Mouse (Mus musculus) kidney, postnatal 0 days (tissue): ENCODE data around the gene Iqgap2. TPM values are rescaled to one million over a fixed set of nuclear protein-coding genes. Genes with fewer than 3 reads are reported as not detected.

Experiments used
- ATAC-seq: fragments of 200-750 bp; cut with Nextera tagmentation; replicated peaks from 2 replicates; pipeline ENCODE4 v1.8.0; 2017; ENCODE audit warnings: low read depth, moderate number of reproducible peaks, moderate TSS enrichment, moderate library complexity; ENCODE audit not compliant: low FRiP score
- DNase-seq: peaks from one replicate; pipeline ENCODE4 v3.0.0-alpha.2; 2016; ENCODE audit warnings: low spot score
- H3K27ac ChIP-seq: fragments of 300-500 bp; sonication (generic); 2 replicates; pipeline ENCODE4 v1.5.1; 2014; ENCODE audit warnings: mild to moderate bottlenecking
- H3K27me3 ChIP-seq: fragments of 300-500 bp; sonication (generic); 2 replicates; pipeline ENCODE4 v1.6.1; 2014; ENCODE audit warnings: low read length, mixed read lengths; ENCODE audit not compliant: insufficient read depth
- H3K36me3 ChIP-seq: fragments of 300-500 bp; sonication (generic); 2 replicates; pipeline ENCODE4 v1.6.1; 2014; ENCODE audit warnings: low read length, mixed read lengths; ENCODE audit not compliant: insufficient read depth
- H3K4me1 ChIP-seq: fragments of 300-500 bp; sonication (generic); replicated peaks from 2 replicates; pipeline ENCODE4 v1.6.1; 2014; ENCODE audit warnings: antibody characterized with exemption, low read length, mixed read lengths; ENCODE audit not compliant: insufficient read depth
- H3K4me2 ChIP-seq: fragments of 300-500 bp; sonication (generic); 2 replicates; pipeline ENCODE4 v1.6.1; 2014; ENCODE audit warnings: mild to moderate bottlenecking, low read length, moderate library complexity, mixed read lengths
- H3K4me3 ChIP-seq: fragments of 300-500 bp; sonication (generic); replicated peaks from 2 replicates; pipeline ENCODE4 v1.5.1; 2014; ENCODE audit warnings: low read depth, low read length
- H3K9ac ChIP-seq: fragments of 300-500 bp; sonication (generic); 2 replicates; pipeline ENCODE4 v1.6.1; 2014; ENCODE audit warnings: low read depth, low read length
- H3K9me3 ChIP-seq: fragments of 300-500 bp; sonication (generic); replicated peaks from 2 replicates; pipeline ENCODE4 v1.6.1; 2016; ENCODE audit warnings: low read length, inconsistent platforms, mixed read lengths
- CTCF ChIP-seq: IDR thresholded peaks from 2 replicates; pipeline ENCODE4 v1.5.1; 2016; ENCODE audit warnings: antibody characterized with exemption, low read depth, mild to moderate bottlenecking, moderate library complexity
- WGBS: fragments of 180-500 bp; shearing (Covaris S2); extraction: QIAGEN DNeasy Blood & Tissue Kit; methylation state at CpG from one replicate; pipeline ENCODE4 v1.1.7; 2014; 5-methylcytosine and 5-hydroxymethylcytosine counted together
- polyA plus RNA-seq: library from polyadenylated mRNA; unstranded; fragments of >200 nt; fragmentation: Nextera tagmentation; extraction: Ambion mirVana; gene quantifications from 2 replicates; pipeline ENCODE4 v1.2.1, GENCODE M21; 2015

Iqgap2 gene
- polyA plus RNA-seq, 1 experiment from 2014 or later = 9.8 TPM

DNA sequence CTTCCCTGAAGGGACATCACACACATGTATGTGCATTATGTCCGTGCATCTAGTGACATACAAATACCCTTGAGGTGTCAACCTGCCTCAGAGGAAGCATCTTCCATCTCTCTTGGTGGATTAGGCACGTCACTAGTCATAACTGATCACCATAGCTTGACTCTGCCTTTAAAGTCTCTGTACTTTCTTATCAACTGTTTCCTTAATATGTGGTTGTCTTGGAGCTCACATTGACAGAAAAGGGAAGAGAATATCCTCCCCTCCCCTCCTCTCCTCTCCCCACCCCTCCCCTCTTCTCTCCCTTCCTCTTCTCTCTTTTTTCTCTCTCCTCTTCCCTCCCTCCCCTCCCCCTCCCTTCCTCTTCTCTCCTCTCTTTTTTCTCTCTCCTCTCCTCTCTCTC is 94.2 kb downstream of the Iqgap2 start:
- Histone ChIP-seq H3K4me3 (no peak overlapping the region), H3K36me3 (no peaks in the 10 kb centered on the region), H3K4me2 (no peak overlapping the region), H3K9me3 (no peaks in the 10 kb centered on the region), H3K27me3 (no peaks in the 10 kb centered on the region), H3K27ac (no peak overlapping the region), H3K9ac (no peak overlapping the region), H3K4me1 (no peaks in the 10 kb centered on the region)
- TF ChIP-seq CTCF = no peak
- ATAC-seq (no peak), DNase-seq (no peak)
- WGBS = 95% methylated on average over 2 of the region's 2 CpGs

DNA sequence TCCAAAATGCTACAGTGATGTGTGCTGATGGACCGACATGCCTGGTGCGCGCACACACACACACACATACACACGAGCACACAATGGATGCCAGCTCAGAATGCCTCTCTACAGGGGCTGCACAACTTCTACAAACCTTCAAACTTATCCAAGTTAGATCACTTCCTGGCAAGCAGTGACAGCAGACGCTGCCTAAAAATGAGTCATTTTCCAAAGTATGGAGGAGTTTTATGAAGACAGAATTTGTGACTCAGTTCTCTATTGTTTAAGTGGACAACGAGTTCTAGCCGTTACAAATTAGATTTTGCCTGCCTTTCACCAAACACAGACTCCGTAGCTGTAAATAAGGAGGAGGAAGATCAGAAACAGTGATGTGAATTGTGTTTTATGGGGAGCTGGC is 97.4 kb downstream of the Iqgap2 start:
- 60% methylated on average over 8 of the region's 8 CpGs for WGBS
- Histone ChIP-seq H3K4me1 (no peaks in the 10 kb centered on the region), H3K9me3 (no peaks in the 10 kb centered on the region), H3K4me2 (no peak overlapping the region), H3K4me3 (no peak overlapping the region), H3K9ac (no peak overlapping the region), H3K27ac (no peak overlapping the region), H3K36me3 (no peaks in the 10 kb centered on the region), H3K27me3 (no peaks in the 10 kb centered on the region)
- no peak for ATAC-seq
- DNase-seq = no peak
- no peak for TF ChIP-seq CTCF

DNA sequence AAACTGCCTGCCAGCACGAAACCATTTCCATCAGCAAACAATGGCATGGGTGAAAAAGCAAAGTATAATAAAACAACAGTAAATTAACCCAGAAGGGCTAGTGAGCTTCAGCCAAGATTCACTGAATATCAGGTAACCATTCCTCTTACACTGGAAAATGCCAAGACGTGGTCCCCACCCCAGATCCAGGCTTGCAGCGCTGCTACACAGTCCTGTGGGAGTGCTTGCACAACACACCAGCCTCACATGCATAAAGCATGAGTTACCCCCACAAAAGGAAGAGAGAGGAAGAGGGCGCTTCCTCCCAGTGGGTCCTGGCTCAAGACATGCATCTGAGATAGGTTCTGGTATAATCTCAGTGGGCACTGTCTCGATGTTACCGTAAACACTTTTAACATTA is 100.8 kb downstream of the Iqgap2 start:
- 55% methylated on average over 6 of the region's 6 CpGs for WGBS
- TF ChIP-seq CTCF = no peak
- Histone ChIP-seq H3K9ac (no peak overlapping the region), H3K27me3 (no peaks in the 10 kb centered on the region), H3K9me3 (no peaks in the 10 kb centered on the region), H3K27ac (no peak overlapping the region), H3K4me3 (no peak overlapping the region), H3K4me2 (no peak overlapping the region), H3K36me3 (no peaks in the 10 kb centered on the region), H3K4me1 (no peaks in the 10 kb centered on the region)
- DNase-seq = peak; percentile 58
- ATAC-seq = no peak

- 38% methylated on average over 10 of the region's 10 CpGs for WGBS
- no peak overlapping the region for H3K4me2 ChIP-seq
- no peaks in the 10 kb centered on the region for H3K4me1 ChIP-seq
- H3K4me3 ChIP-seq = no peak overlapping the region
- no peak for TF ChIP-seq CTCF
- ATAC-seq (no peak), DNase-seq (peak; percentile 33)
- no peak overlapping the region for H3K27ac ChIP-seq
- no peaks in the 10 kb centered on the region for H3K9me3 ChIP-seq
- no peak overlapping the region for H3K9ac ChIP-seq
- H3K36me3 ChIP-seq = no peaks in the 10 kb centered on the region
- H3K27me3 ChIP-seq = no peaks in the 10 kb centered on the region
These were observed 102.9 kb downstream of the Iqgap2 start for GRCm38 (mm10) chr13:95788631-95789376.

GRCm38 (mm10) chr13:95782969-95783332 is 108.8 kb downstream of the Iqgap2 start:
- Histone ChIP-seq H3K4me1 (peaks cover 11% of the 10 kb centered on the region), H3K4me2 (no peak overlapping the region), H3K27ac (no peak overlapping the region), H3K4me3 (no peak overlapping the region), H3K27me3 (no peaks in the 10 kb centered on the region), H3K9me3 (no peaks in the 10 kb centered on the region), H3K36me3 (no peaks in the 10 kb centered on the region), H3K9ac (no peak overlapping the region)
- DNase-seq (no peak), ATAC-seq (no peak)
- TF ChIP-seq CTCF = no peak
- WGBS = 64% methylated on average over 2 of the region's 2 CpGs

- Histone ChIP-seq H3K27ac (no peak overlapping the region), H3K36me3 (no peaks in the 10 kb centered on the region), H3K4me3 (no peak overlapping the region), H3K4me2 (no peak overlapping the region), H3K4me1 (peaks cover 14% of the 10 kb centered on the region), H3K27me3 (no peaks in the 10 kb centered on the region), H3K9me3 (no peaks in the 10 kb centered on the region), H3K9ac (no peak overlapping the region)
- no peak for ATAC-seq
- DNase-seq = no peak
- WGBS = 73% methylated on average over 15 of the region's 15 CpGs
- no peak for TF ChIP-seq CTCF
These were observed 109.3 kb downstream of the Iqgap2 start for GRCm38 (mm10) chr13:95782311-95782968.
